Mouse (Mus musculus) retina, postnatal 1 day (tissue): Measurements from ENCODE around the gene Olfr455.

Experiments used
- DNase-seq: peaks from one replicate; pipeline ENCODE4 v3.0.0-alpha.2; 2012

Gene Olfr455

DNA sequence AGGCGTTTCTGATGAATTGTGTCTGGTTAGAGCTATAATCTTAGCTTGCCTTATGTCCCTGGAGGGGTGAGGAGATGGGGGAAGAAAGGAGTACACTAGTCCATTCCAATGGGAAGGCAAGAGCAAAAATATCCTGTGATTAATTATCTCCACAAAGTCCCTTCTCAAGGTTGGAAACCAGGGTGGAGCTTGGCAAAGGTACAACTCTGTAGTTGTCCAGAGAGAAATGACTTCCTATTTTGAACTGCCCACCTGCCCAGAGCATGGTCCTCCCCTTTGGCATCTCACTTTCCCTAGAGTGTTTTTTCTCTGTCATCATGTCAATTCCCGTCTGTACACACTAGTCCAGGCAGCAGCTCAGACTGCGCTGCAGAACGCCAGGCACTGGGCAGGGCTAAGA, at the start of gene Olfr455:
TSS of gene Olfr455 (minus strand) at position 127 of the 400 bp plus-strand sequence.
- DNase-seq: no peak

DNA sequence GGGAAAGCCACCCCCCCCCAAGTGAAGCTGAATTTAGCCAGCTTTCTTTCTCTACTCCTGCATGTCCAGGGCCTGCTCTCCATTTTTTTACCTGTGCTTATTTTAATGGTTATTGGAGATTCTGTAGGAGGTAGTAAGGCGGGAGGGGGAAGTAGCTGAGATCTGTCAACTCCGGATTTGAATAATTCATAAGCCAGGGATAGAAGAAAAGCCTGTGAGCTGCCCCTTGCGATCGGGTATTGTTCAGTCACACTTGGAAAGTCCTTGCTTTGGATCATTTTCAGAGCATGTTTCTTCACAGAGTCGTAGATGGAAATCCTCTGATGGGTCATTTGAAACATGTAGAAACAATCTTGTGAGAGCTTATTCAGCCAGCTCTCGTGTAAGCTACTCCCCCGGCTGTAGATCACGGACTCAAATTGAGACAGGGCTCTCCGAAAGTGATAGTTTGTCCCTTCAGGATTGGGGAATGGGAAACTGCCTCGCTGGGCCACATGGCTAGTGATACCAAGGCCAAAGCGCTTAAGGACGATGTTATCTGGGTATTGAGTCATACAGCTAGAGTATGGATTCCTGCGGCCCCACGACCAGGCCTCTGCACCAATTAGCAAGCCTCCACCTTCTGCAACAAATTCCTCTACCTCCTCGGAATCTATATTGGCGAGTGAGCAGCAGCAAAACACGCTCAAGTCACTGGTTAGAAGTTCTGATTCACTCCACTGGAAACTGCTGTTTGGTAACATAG, 45.9 kb upstream of the Olfr455 start:
- no peak for DNase-seq

DNA sequence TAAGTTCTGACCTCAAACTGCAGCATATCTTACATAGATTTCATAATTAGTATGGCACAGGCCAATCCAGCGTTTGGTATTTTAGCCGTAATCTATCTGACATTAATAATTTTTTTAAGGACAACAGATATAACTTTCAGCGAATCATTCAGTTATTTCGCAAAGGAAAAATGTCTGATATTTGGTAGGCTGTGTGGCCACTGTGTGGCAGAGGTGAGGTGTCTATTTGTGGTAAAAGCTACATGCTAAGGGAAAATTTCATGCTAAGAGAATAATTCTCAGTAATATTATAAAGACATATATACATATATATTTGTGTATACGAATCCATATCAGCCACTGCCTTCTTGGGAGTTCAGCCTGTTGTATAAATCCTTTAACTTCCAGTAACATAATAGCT, 39.2 kb upstream of the Olfr455 start:
- DNase-seq: no peak

DNA sequence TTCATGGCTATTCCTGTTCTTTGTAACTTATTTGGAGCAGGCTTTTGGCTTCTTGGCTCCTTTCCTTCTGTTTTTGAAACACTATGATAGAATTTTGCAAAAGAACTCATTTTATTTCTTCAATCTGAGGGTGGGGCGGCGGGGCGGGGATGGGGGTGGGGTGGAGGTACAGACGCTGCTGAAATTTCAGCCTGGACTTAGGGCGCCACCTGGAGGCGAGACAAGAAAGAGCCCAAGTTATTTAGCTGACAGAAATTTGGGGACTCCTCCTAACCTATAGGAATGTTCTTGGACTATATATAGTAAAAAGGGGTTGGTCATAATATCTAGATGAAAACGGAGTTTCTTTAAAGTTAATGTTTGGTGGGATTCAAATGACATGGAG, 36.1 kb upstream of the Olfr455 start:
- peak; percentile 59 for DNase-seq

DNA sequence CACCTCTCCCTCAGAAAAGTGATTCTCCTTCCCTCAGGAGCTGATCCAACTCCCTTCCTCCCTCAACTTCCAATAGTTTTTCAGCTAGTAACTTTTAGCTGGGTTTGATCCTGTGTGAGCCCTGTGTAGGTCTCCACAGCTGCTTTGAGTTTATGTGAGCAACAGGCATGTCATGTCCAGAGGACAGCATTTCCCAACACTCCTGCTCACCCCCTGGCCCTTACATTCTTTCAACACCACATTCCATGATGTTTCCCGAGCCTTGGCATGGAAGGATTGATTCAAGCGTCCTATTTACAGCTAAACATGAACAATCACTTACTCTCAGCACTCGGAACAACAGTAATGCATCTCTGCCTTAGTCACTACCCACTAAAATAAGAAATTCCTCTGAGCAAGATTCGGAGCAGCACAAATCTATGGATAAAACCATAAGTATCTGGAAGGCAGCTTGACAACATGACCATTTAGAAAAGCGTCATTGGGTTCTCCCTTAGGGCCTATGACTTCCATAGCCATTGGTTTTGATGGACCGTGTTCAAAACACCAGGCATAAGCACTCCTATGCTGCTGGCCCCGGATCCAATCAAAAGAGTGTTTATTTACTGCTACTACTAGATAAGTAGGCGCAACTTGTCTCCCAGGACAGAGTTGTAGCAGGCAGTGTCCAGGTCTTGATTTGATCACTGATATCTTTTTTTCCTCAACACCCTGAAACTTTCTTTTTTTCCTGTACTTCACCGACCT, 35.5 kb upstream of the Olfr455 start:
- no peak for DNase-seq

DNA sequence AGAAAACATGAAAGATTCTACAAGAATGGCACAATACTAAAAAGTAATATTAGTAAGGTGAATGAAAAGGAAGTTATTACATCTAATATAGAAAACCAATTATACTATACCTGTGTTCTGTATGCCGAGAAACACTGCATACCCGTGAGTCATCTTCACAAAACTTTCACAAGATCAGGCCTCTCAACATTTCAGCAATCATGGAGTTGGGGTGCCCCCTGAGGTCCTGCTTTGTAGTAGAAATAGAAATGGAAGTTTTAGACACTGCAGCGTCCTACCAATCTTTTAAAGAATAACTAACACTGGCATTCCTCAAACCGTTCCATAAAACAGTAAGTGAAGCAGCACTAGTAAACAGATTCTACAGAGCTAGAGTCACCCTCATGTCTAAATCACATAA, 31.3 kb upstream of the Olfr455 start:
- DNase-seq: no peak

DNA sequence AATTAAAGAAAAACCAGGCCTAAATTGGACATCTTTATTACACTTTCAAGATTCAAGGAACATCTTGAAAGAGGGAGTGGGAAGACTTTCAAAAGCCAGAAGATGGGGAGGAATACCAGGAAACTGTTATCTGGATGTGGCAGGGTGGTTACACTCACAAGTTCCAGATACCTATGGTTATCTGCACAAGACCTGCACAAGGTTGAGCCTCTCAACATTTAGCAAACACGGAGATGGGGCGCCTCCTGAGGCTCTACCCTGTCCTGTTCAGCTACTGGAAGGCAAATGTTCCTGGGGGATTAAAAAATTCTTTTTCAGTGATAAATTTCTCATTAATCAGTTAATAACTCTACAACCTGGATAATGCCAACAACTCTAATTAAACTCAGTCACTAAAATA, 30.0 kb upstream of the Olfr455 start:
- DNase-seq: no peak

DNA sequence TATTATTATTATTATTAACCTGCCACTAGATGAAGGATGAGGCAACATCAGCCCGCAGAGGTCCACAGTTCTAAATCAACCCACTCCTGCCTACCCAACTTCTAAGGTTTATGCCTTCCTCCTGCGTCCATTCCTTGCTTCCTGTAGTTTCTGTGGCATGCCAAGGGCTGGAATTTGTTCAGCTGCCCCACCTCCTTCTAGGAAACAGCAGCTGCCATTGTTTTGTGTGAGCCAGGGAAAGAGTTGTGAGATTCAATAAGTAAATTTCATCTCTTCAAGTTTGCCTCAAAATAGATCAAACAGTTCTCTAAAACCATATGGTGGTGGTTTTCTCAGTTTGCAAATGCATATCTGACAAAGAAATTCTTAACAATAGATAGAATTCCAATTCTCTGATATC, 20.8 kb upstream of the Olfr455 start:
- DNase-seq: no peak

DNA sequence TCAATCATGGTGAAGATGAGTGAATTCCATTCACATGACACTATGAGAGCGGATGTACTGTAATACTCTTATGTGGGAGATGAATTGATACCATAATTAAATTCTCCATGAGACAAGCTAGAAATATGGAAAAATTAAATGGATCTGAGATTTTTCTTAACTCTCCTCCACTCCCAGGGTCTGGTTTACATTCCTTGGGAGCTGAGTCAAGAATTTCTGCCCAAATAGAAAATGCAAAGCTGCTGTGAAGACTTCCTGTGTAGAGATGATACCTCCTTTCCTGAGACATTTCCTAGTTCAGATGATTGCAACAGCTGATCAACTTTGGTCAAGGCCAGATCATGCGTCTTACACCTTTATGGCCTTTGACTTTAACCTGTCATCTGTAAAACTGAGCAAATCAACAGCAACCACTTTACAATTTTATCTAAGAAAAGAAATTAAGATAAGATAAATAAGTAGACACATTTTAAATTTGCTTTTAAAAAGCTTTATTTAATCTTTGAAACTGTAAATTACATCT, 18.8 kb upstream of the Olfr455 start:
- no peak for DNase-seq

DNA sequence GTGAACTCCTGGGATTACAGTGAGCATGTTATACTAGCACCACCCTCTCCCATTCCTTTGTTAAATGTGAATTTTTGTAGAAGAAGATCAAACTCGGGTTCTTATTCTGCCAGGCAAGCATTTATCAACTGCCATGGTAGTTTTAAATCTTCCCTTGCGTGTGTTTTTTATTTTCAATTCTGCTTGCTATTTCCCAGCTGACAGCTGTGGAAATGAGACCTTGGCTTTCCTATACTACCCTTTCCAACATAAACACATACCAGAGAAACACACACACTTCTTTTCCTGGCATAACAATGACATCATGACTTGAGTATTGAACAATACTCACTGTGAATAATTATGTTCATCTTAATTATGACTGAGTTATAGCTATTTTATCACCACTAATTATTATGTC, 14.9 kb upstream of the Olfr455 start:
- no peak for DNase-seq

DNA sequence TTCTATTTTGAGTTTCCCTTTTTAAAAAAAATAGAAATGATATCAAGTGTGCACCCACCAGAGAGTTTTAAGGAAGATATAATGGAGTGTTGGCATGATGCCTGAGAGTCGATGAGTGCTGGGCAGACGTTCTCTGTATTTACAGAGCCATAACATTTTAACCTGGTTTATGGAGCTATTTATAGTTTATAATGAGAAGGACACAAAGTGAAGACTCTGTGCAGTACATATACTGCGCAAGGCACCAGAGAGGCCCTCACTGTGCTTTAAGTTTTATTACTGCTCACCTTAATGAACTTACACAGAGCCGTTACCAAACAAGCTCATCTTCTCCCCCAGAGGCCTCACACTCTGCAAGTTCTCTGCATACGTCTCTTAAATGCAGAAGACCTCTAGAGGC, 13.5 kb upstream of the Olfr455 start:
- no peak for DNase-seq

DNA sequence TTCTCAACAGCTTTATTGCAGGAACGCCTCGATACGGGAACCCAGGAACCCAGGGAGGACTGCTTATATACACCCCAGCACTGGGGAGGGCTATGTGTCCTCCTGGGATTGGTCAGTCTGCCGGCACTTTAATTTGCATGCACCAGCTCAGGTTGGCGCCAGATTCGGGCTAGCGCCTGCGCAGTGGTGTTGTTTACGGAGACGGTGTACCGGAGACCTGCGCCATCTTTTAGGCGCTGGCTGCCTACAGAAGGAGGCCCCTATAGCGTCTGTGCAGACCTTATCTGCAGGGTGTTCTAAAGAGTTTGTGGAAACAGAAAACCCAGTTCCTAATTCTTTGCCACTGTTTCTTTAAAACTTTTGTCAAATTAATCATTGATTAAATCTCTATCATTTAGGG, 11.3 kb upstream of the Olfr455 start:
- DNase-seq: no peak

DNA sequence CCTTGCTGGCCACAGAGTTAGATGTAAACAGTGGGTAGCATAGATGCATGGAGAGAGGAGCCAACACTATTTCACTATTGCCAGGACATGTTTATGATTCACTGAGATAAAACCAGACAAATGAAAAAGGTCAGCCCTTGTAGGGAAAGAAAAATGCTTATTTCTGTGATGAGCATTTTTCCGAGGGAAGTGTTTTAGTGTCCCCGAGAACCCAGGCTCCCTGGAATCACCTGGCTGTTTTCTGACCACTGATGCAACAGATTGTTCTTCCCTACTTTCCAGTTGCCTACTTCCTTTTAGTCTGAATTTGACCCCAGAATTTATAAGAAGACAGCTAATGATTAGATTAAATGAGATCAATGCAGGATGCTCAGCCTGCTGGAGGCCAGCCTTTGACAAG, 1.2 kb downstream of the Olfr455 start:
- no peak for DNase-seq

DNA sequence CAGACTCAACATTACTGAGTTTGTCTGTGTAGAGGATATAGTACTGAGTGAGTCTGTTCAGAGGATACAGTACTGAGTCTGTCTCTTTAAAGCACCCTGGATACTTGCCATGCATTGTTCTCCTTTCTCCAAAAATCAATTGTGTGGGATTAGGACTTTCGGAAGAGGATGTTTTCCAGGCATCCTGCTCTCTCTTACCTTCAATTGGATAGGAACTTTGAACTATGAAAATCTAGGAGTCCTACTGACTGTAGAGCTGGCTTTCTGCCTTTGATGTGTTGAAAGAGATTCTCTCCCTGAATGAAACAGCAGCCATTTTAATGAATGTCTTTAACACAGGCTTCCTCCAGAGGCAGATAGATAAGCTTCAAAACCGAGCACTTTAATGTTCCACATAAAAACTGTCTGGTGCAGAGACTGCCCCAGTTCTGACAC, 1.9 kb downstream of the Olfr455 start:
- no peak for DNase-seq

DNA sequence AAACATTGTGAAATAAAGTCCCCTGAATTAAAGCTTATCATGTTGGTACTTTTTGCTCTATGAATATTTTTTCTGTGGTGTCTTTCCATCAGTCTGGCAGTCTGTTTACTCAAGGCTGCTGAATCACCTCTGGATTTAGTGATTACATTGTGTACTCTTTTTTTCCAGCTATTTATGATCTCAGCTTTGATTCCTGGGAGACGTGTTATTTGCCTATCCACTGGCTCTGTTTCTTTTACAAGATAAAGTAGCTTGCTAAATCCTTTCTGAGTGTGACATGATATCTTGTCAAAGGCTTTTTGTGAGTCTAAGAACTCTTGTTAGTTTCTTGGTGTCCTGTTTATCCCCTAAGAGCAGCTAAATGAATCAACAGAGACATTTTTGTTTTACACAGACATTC, 2.5 kb downstream of the Olfr455 start:
- DNase-seq: no peak

DNA sequence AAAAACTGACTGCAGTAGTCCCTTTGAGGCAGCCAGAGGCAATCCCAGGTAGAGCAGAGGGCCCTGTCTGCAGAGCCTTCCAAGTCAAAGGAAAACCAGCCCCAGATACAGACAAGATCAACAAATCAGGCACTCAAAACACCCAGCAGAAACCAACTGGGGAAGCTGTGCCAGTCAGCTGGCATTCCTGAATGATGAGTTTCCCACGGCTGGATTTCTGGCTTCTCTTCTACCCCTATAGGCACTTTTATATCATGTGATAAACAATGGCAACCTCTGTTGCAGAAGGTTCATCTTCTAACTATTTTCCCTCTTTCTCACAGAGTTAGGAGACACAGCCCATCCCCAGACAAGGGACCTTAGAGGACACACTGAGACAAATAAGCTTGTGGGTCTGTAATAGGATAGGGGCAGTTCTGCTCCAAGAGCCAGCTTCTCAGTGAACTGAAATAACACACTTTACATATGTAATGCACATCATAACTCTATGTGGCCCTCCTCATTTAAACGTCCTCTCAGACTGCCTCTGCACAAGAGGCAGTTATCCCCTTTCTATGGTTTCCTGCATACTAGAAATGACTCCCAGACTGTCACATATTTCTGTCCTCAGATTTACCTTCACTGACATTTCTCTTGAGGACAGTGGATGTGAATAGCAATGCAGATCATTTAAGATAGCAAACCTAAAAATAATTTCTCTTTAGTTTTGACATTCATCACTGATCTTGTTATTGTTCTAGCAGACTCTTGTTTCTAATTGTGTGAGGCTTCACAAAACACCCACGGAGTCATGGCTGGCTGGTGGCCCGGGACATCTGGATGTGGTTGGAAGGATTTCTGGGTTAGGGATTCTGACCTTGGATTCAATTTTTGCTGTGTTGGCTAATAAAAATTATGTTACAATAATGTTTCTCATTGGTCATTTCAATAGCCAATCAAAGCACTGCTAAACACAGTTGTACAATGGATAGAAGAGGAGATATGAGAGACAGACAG, 5.1 kb downstream of the Olfr455 start:
- DNase-seq: no peak

DNA sequence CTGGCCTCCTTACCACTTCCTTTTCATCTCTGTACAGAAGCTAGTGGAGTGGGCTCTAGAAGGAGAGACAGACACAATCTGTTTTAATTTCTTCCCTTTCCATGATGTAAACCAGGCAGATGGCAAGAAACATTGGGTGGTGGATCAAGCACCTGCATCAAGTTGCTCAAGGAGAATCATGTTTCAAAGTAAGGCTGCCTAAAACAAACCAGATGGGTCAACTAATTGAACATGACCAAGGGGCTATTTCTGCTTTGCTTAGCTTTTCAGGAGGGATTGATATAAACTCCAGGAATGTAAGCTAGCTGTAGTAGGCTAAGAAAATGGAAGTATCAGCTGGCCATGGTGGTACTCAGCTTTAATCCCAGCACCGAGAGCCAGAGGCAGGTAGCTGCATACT, 6.7 kb downstream of the Olfr455 start:
- no peak for DNase-seq

DNA sequence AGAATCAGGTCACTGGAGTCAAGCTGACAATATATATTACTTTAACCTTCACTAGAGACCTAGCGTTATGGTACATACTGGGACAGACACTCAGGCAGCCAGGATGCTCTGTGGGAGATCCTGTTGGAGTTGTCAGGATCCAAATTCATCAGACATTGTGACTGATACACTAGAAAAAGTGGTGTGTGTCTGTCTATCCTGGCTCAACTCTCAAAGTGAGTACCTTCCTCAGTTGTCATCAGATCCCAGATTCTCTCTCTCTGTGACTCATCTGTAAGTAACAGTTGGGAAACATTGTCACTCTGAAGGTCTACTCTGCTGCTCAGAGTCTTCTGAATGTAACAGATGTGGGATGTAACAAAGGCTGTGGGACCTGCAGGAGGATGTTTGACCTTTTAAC, 7.7 kb downstream of the Olfr455 start:
- no peak for DNase-seq

DNA sequence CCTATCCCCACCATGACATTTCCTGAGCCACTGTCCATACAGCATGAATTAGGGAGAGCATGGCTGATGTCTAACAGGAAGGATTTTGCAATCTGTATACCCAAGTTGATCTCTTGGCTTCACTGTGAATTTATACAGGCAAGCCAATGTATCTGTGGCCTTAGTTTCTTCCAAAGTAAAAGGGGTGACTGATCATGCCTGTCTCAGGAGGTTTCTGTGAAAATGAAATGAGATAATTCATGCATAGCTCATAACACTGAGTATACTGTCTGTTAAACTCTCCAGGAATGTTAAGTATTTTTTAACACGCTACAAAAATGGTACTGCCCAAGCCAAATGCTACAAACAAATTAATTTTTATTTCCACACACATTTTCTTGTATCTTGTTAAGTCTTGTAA, 33.9 kb downstream of the Olfr455 start:
- DNase-seq: no peak

DNA sequence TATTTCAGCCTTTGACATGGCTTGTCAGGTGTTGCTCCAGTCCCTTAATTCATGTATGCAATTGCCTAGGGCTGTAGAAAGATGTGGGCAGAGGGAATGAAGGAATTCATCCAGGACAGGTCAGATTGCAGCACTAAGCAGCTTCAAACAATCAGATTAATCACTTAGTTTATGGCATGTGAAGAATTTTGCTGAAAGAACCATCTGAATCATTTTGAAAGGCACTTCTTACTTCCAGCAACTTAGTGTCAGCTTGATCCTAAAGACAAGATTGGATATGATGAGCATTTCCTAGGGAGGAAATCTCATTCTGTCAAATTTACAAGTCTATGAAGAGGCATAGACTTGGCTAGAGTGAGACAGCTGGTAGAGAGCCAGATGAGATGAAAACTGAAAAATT, 38.1 kb downstream of the Olfr455 start:
- DNase-seq: no peak

DNA sequence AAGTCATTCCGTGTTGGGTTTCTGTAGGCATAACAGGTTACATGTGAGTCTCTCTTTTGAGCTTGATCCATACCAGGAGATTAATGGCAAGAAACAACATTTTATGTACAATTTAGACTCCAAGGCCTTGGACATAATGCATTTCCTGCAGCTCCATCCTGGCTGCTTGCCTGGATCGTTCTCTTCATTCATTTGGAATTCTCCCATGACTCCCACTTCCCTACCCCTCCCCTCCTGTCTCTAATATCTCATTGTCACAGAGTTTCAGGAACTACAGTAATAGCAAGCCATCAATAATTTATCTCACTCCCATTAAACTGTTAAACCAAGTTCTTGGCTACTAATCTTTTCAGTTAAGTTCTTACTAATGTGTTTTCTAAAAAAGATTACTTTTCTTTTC, 43.9 kb downstream of the Olfr455 start:
- DNase-seq: no peak

DNA sequence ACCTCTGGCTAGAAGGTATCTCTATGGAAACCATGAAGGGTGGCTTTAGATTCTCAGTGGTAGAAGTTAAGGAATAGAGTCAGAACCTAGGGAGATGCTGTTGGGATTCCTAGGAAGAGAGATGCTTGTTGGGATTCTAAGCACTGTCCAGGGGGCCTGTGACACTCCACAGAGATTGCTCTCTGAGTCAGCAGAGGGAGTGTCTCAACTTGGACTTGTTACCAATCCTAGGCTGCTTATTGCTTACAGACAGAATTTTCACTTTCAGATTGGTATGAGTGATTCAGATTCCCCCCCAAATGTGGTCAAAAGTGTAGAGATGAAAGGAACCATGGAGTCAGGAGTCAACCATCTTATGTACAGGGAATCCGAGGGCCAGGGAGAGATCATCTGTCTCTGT, 57.7 kb downstream of the Olfr455 start:
- DNase-seq: no peak

DNA sequence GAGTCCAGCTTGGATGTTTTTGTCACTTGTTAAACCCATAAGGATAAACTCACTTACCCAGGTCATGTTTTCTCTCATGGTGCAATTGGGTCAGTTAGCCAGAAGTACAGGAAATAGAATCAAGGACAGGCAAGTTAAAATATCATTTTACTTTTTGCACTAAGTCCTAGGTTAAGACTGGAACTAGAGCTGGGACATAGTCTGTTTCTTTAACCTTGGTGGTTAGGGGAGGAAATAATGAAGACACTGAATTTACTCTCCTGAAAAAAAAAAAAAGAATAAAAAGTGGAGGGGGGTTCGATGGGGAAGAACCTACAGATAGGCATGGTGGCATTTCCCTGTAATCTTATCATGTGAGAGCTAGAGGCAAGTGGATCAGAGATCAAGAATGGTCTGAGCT, 60.3 kb downstream of the Olfr455 start, which contains the start of gene Olfr456:
TSS of gene Olfr456 (minus strand) at position 101 of the 400 bp plus-strand sequence.
- no peak for DNase-seq
